Mouse (Mus musculus): ENCODE measurements at regions not wholly inside any gene's neighbourhood (a gene's known extent, or its start where the extent isn't known, plus 50 kb on each side); places are given as distances from the start of the nearest gene placed in this dataset.
"Not testable (repeated sequence)": the region's sequence is repeated elsewhere in the genome, so short reads cannot be mapped to it uniquely, and the experiment has no call there.

- 75% methylated on average over 4 of the region's 4 CpGs for WGBS
- Histone ChIP-seq H3K36me3 (no peaks in the 10 kb centered on the region), H3K4me1 (peaks cover 4% of the 10 kb centered on the region), H3K9me3 (replicated peaks) (no peaks in the 10 kb centered on the region), H3K4me3 (no peak overlapping the region), H3K27me3 (ENCODE audit: low read depth, poor library complexity, severe bottlenecking) (no peaks in the 10 kb centered on the region), H3K27ac (replicated peaks) (no peak overlapping the region)
- peak; percentile 20 for DNase-seq (ENCODE audit: low spot score)
Measured at GRCm38 (mm10) chr13:58663316-58663715, 52.6 kb upstream of the Slc28a3 start.

GRCm38 (mm10) chr13:58668664-58669063 lies 58.0 kb upstream of the Slc28a3 start:
- DNase-seq (ENCODE audit: low spot score) = no peak
- H3K27ac ChIP-seq (replicated peaks) = 0 out of 2 replicates have a peak overlapping the region, but pooled peaks have one; percentile 23
- WGBS = 53% methylated on average over 21 of the region's 21 CpGs
- peaks cover 5% of the 10 kb centered on the region; the same call in 1 of the 2 replicates for H3K27me3 ChIP-seq (ENCODE audit: low read depth, poor library complexity, severe bottlenecking)
- H3K9me3 ChIP-seq (replicated peaks) = no peaks in the 10 kb centered on the region
- no peaks in the 10 kb centered on the region for H3K36me3 ChIP-seq
- H3K4me3 ChIP-seq = peak overlapping the region; percentile 34; the same call in 1 of the 2 replicates
- peaks cover 7% of the 10 kb centered on the region for H3K4me1 ChIP-seq

GRCm38 (mm10) chr13:58670206-58670605 lies 59.5 kb upstream of the Slc28a3 start:
- peaks cover 7% of the 10 kb centered on the region for H3K4me1 ChIP-seq
- H3K9me3 ChIP-seq (replicated peaks) = no peaks in the 10 kb centered on the region
- no peak overlapping the region for H3K27ac ChIP-seq (replicated peaks)
- no peaks in the 10 kb centered on the region for H3K36me3 ChIP-seq
- no peak for DNase-seq (ENCODE audit: low spot score)
- 92% methylated on average over 9 of the region's 9 CpGs for WGBS
- H3K4me3 ChIP-seq = no peak overlapping the region
- peaks cover 5% of the 10 kb centered on the region; the same call in 1 of the 2 replicates for H3K27me3 ChIP-seq (ENCODE audit: low read depth, poor library complexity, severe bottlenecking)

- not testable (repeated sequence) for DNase-seq (ENCODE audit: low spot score); H3K36me3 ChIP-seq; H3K4me3 ChIP-seq; H3K27me3 ChIP-seq (ENCODE audit: low read depth, poor library complexity, severe bottlenecking); H3K9me3 ChIP-seq (replicated peaks); H3K4me1 ChIP-seq; H3K27ac ChIP-seq (replicated peaks)
- 90% methylated on average over 1 of the region's 1 CpGs for WGBS
Measured at GRCm38 (mm10) chr13:58675611-58676010, 64.9 kb upstream of the Slc28a3 start.

GRCm38 (mm10) chr13:58677521-58677920 lies 66.8 kb upstream of the Slc28a3 start:
- 87% methylated on average over 7 of the region's 7 CpGs for whole genome bisulfite sequencing
- Histone ChIP-seq H3K9me3 (replicated peaks) (0 out of 2 replicates have a peak, but pooled peaks cover 3% of the 10 kb centered on the region), H3K27ac (replicated peaks) (no peak overlapping the region), H3K4me1 (no peaks in the 10 kb centered on the region; the same call in 1 of the 2 replicates), H3K27me3 (ENCODE audit: low read depth, poor library complexity, severe bottlenecking) (no peaks in the 10 kb centered on the region), H3K36me3 (no peaks in the 10 kb centered on the region), H3K4me3 (no peak overlapping the region)
- DNase-seq (ENCODE audit: low spot score) = no peak

GRCm38 (mm10) chr13:58679663-58680062 lies 69.0 kb upstream of the Slc28a3 start:
- no peak for DNase-seq (ENCODE audit: low spot score)

GRCm38 (mm10) chr13:58686822-58687221 lies 76.1 kb upstream of the Slc28a3 start:
- Histone ChIP-seq H3K27ac (replicated peaks) (no peak overlapping the region), H3K9me3 (replicated peaks) (0 out of 2 replicates have a peak, but pooled peaks cover 4% of the 10 kb centered on the region), H3K36me3 (no peaks in the 10 kb centered on the region), H3K4me1 (no peaks in the 10 kb centered on the region), H3K27me3 (ENCODE audit: low read depth, poor library complexity, severe bottlenecking) (no peaks in the 10 kb centered on the region), H3K4me3 (no peak overlapping the region)
- whole genome bisulfite sequencing = 85% methylated on average over 5 of the region's 5 CpGs
- DNase-seq (ENCODE audit: low spot score) = no peak

More at GRCm38 (mm10) chr13:58679663-58680062, 69.0 kb upstream of the Slc28a3 start:
- Histone ChIP-seq H3K4me1 (no peaks in the 10 kb centered on the region), H3K4me3 (no peak overlapping the region), H3K36me3 (no peaks in the 10 kb centered on the region), H3K27me3 (ENCODE audit: low read depth, poor library complexity, severe bottlenecking) (no peaks in the 10 kb centered on the region), H3K27ac (replicated peaks) (no peak overlapping the region), H3K9me3 (replicated peaks) (0 out of 2 replicates have a peak, but pooled peaks cover 7% of the 10 kb centered on the region)
- WGBS = 85% methylated on average over 6 of the region's 6 CpGs

GRCm38 (mm10) chr13:58687609-58688008 lies 76.9 kb upstream of the Slc28a3 start:
- WGBS = 78% methylated on average over 2 of the region's 2 CpGs
- H3K36me3 ChIP-seq = no peaks in the 10 kb centered on the region
- no peak overlapping the region for H3K27ac ChIP-seq (replicated peaks)
- 0 out of 2 replicates have a peak, but pooled peaks cover 4% of the 10 kb centered on the region for H3K9me3 ChIP-seq (replicated peaks)
- 0 out of 2 replicates have a peak, but pooled peaks cover 3% of the 10 kb centered on the region for H3K4me1 ChIP-seq
- H3K27me3 ChIP-seq (ENCODE audit: low read depth, poor library complexity, severe bottlenecking) = no peaks in the 10 kb centered on the region
- no peak overlapping the region for H3K4me3 ChIP-seq
- DNase-seq (ENCODE audit: low spot score) = no peak

GRCm38 (mm10) chr13:58688249-58688648 lies 77.6 kb upstream of the Slc28a3 start:
- Histone ChIP-seq H3K4me1 (0 out of 2 replicates have a peak, but pooled peaks cover 3% of the 10 kb centered on the region), H3K27me3 (ENCODE audit: low read depth, poor library complexity, severe bottlenecking) (no peaks in the 10 kb centered on the region), H3K9me3 (replicated peaks) (0 out of 2 replicates have a peak, but pooled peaks cover 1% of the 10 kb centered on the region), H3K27ac (replicated peaks) (no peak overlapping the region), H3K4me3 (no peak overlapping the region), H3K36me3 (no peaks in the 10 kb centered on the region)
- WGBS = 74% methylated on average over 2 of the region's 2 CpGs
- no peak for DNase-seq (ENCODE audit: low spot score)

- H3K27ac ChIP-seq (replicated peaks) = no peak overlapping the region
- 70% methylated on average over 6 of the region's 6 CpGs for WGBS
- no peaks in the 10 kb centered on the region for H3K36me3 ChIP-seq
- no peak for DNase-seq (ENCODE audit: low spot score)
- no peak overlapping the region for H3K4me3 ChIP-seq
- no peaks in the 10 kb centered on the region for H3K9me3 ChIP-seq (replicated peaks)
- peaks cover 8% of the 10 kb centered on the region; the same call in 1 of the 2 replicates for H3K4me1 ChIP-seq
- H3K27me3 ChIP-seq (ENCODE audit: low read depth, poor library complexity, severe bottlenecking) = no peaks in the 10 kb centered on the region
Measured at GRCm38 (mm10) chr13:58694703-58695102, 84.0 kb upstream of the Slc28a3 start.

GRCm38 (mm10) chr13:58695964-58696363 lies 85.3 kb upstream of the Slc28a3 start:
- Histone ChIP-seq H3K4me1 (peaks cover 8% of the 10 kb centered on the region; the same call in 1 of the 2 replicates), H3K36me3 (no peaks in the 10 kb centered on the region), H3K9me3 (replicated peaks) (no peaks in the 10 kb centered on the region), H3K27ac (replicated peaks) (no peak overlapping the region), H3K4me3 (no peak overlapping the region), H3K27me3 (ENCODE audit: low read depth, poor library complexity, severe bottlenecking) (no peaks in the 10 kb centered on the region)
- DNase-seq (ENCODE audit: low spot score) = no peak
- WGBS = 92% methylated on average over 4 of the region's 4 CpGs

- Histone ChIP-seq H3K36me3 (no peaks in the 10 kb centered on the region), H3K4me3 (no peak overlapping the region), H3K9me3 (replicated peaks) (no peaks in the 10 kb centered on the region), H3K27ac (replicated peaks) (no peak overlapping the region), H3K4me1 (no peaks in the 10 kb centered on the region; the same call in 1 of the 2 replicates), H3K27me3 (ENCODE audit: low read depth, poor library complexity, severe bottlenecking) (no peaks in the 10 kb centered on the region)
- WGBS = 94% methylated on average over 8 of the region's 8 CpGs
- DNase-seq (ENCODE audit: low spot score) = no peak
Measured at GRCm38 (mm10) chr13:58700021-58700420, 89.3 kb upstream of the Slc28a3 start.

- H3K4me1 ChIP-seq = no peaks in the 10 kb centered on the region
- 91% methylated on average over 4 of the region's 4 CpGs for WGBS
- H3K9me3 ChIP-seq (replicated peaks) = no peaks in the 10 kb centered on the region
- no peaks in the 10 kb centered on the region for H3K27me3 ChIP-seq (ENCODE audit: low read depth, poor library complexity, severe bottlenecking)
- no peak for DNase-seq (ENCODE audit: low spot score)
- no peak overlapping the region for H3K27ac ChIP-seq (replicated peaks)
- H3K4me3 ChIP-seq = no peak overlapping the region
- no peaks in the 10 kb centered on the region for H3K36me3 ChIP-seq
Measured at GRCm38 (mm10) chr13:58704141-58704540, 93.5 kb upstream of the Slc28a3 start.
